Mouse (Mus musculus) erythroblast, adult 5-6 weeks (primary cell): ENCODE measurements at regions not wholly inside any gene's neighbourhood (a gene's known extent, or its start where the extent isn't known, plus 50 kb on each side); places are given as distances from the start of the nearest gene placed in this dataset.

Experiments
- ATAC-seq: replicated peaks from 2 replicates; pipeline ENCODE4 v1.8.0; 2016; ENCODE audit warnings: moderate number of reproducible peaks, mild to moderate bottlenecking, moderate TSS enrichment, inconsistent platforms; ENCODE audit not compliant: poor library complexity, low FRiP score, severe bottlenecking

- no peak for ATAC-seq
Measured at GRCm38 (mm10) chr9:120675371-120676150, 104.3 kb downstream of the Rpl14 start.

- ATAC-seq = no peak
Measured at GRCm38 (mm10) chr9:120676301-120676700, 105.1 kb downstream of the Rpl14 start.

GRCm38 (mm10) chr9:120676771-120677170 is 105.5 kb downstream of the Rpl14 start:
- ATAC-seq = no peak

GRCm38 (mm10) chr9:120677216-120677615 is 106.0 kb downstream of the Rpl14 start:
- no peak for ATAC-seq

GRCm38 (mm10) chr9:120679822-120680426 is 108.7 kb downstream of the Rpl14 start:
- ATAC-seq = no peak

- ATAC-seq = no peak
Measured at GRCm38 (mm10) chr9:120681404-120681803, 110.2 kb downstream of the Rpl14 start.

GRCm38 (mm10) chr9:120685961-120686360 is 114.7 kb downstream of the Rpl14 start:
- ATAC-seq = no peak

GRCm38 (mm10) chr9:120689025-120689424 is 117.8 kb downstream of the Rpl14 start:
- ATAC-seq = no peak

GRCm38 (mm10) chr9:120690510-120690909 is 119.3 kb downstream of the Rpl14 start:
- ATAC-seq = no peak

GRCm38 (mm10) chr9:120690961-120691941 is 120.0 kb downstream of the Rpl14 start:
- ATAC-seq = no peak

GRCm38 (mm10) chr9:120691971-120692401 is 120.7 kb downstream of the Rpl14 start:
- ATAC-seq = no peak

- no peak for ATAC-seq
Measured at GRCm38 (mm10) chr9:120694457-120694856, 123.2 kb downstream of the Rpl14 start.

- no peak for ATAC-seq
Measured at GRCm38 (mm10) chr9:120695966-120696365, 124.7 kb downstream of the Rpl14 start.

- ATAC-seq = no peak
Measured at GRCm38 (mm10) chr9:120697749-120698148, 126.5 kb downstream of the Rpl14 start.

GRCm38 (mm10) chr9:120699781-120700180 is 128.5 kb downstream of the Rpl14 start:
- ATAC-seq = no peak

- no peak for ATAC-seq
Measured at GRCm38 (mm10) chr9:120702836-120703235, 131.6 kb downstream of the Rpl14 start.

- ATAC-seq = no peak
Measured at GRCm38 (mm10) chr9:120703291-120703930, 132.2 kb downstream of the Rpl14 start.

GRCm38 (mm10) chr9:120706562-120707198 is 135.4 kb downstream of the Rpl14 start:
- no peak for ATAC-seq

- ATAC-seq = no peak
Measured at GRCm38 (mm10) chr9:120708507-120708906, 137.3 kb downstream of the Rpl14 start.
